8 mouse cellular contexts compared by ENCODE assay signal in the genomic region with DNA sequence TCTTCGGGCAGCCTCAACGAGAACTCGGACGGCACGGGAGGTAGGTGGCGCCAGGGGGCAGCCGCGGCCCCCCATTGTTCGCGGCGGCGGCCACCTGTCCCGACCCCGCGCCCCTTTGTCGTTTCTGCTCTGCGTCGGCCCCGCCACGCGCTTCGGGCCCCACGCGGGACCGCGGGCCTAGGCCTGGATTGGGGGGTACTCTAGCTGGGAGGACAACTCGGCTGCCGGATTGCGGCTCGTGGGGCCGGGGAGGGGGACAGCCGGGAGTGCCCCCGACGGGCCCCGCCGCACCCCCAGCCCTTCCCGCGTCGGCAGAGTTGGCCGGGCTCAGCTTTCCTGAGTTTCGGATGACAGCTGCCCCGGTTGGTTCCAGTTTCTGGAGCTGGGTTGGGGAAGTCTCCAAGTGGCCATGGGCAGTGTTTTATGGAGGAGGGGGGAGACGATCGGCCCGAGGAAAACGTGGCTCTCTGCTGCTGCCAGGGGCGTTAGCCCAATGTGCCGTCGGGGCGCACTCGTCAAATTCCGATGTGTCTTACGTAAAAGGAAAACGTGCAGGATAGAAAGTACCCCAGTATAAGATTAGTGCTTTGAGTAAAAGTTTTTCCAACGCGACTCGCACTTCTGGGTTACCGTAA. TPM values are rescaled to one million over a fixed set of nuclear protein-coding genes. Genes with fewer than 3 reads are reported as not detected.
DNase-seq lines count a peak whose midpoint lies in the region; ATAC-seq lines count a peak whose summit lies in the region.

No protein-coding gene starts in this region.

- ATAC-seq in midbrain, embryonic 11.5 days (ENCODE audit: low FRiP score) = peak; percentile 47

- H3K4me3 ChIP-seq in forebrain, embryonic 10.5 days = peak overlapping the region; percentile 84
- H3K4me3 ChIP-seq in limb, embryonic 10.5 days = peak overlapping the region; percentile 97
- peak overlapping the region; percentile 93 for H3K4me3 ChIP-seq in midbrain, embryonic 11.5 days (ENCODE audit: low read depth, low read length)

- 1% methylated on average over 58 of the region's 58 CpGs for WGBS in forebrain, embryonic 10.5 days
- 1% methylated on average over 58 of the region's 58 CpGs for WGBS in limb, embryonic 10.5 days
- under 1% methylated on average over 53 of the region's 58 CpGs for WGBS in midbrain, embryonic 11.5 days

- peak overlapping the region; percentile 97 for H3K9ac ChIP-seq in midbrain, embryonic 11.5 days (ENCODE audit: low read length)

- H3K36me3 ChIP-seq in forebrain, embryonic 10.5 days (replicated peaks) = no peaks in the 10 kb centered on the region; the same call in none of the 2 replicates
- H3K36me3 ChIP-seq in limb, embryonic 10.5 days = 0 out of 2 replicates have a peak, but pooled peaks cover 3% of the 10 kb centered on the region
- no peaks in the 10 kb centered on the region for H3K36me3 ChIP-seq in midbrain, embryonic 11.5 days (ENCODE audit: control insufficient read depth, insufficient read depth, low read length)

- H3K9me3 ChIP-seq in forebrain, embryonic 10.5 days = no peaks in the 10 kb centered on the region
- no peaks in the 10 kb centered on the region for H3K9me3 ChIP-seq in limb, embryonic 10.5 days (replicated peaks)
- no peaks in the 10 kb centered on the region for H3K9me3 ChIP-seq in midbrain, embryonic 11.5 days (ENCODE audit: control insufficient read depth, low read length)

- H3K4me1 ChIP-seq in forebrain, embryonic 10.5 days = peaks cover 27% of the 10 kb centered on the region
- peaks cover 13% of the 10 kb centered on the region for H3K4me1 ChIP-seq in limb, embryonic 10.5 days
- H3K4me1 ChIP-seq in midbrain, embryonic 11.5 days (ENCODE audit: control insufficient read depth, insufficient read depth, low read length) = peaks cover 8% of the 10 kb centered on the region

- H3K27ac ChIP-seq in forebrain, embryonic 10.5 days = peak overlapping the region; percentile 99
- H3K27ac ChIP-seq in limb, embryonic 10.5 days = peak overlapping the region; percentile 99
- peak overlapping the region; percentile 91 for H3K27ac ChIP-seq in midbrain, embryonic 11.5 days (ENCODE audit: low read depth, low read length)

- peak overlapping the region; percentile 91 for H3K4me2 ChIP-seq in midbrain, embryonic 11.5 days

- peak; percentile 21 to 24 for DNase-seq in layer of hippocampus, postnatal 14 days (ENCODE audit: low spot score in 2 of 2)
- no peak for DNase-seq in layer of hippocampus, adult 11-12 months (ENCODE audit: low spot score)
- DNase-seq in Muller cell, postnatal 12 days (ENCODE audit: inconsistent ontology term) = peak; percentile 61
- DNase-seq in forebrain, embryonic 10.5 days (ENCODE audit: extremely low spot score, low spot score) = peak; percentile 59
- DNase-seq in heart, postnatal 25 days (ENCODE audit: low spot score) = peak; percentile 29
- DNase-seq in limb, embryonic 10.5 days (ENCODE audit: low spot score) = peak; percentile 73
- peak; percentile 96 for DNase-seq in midbrain, embryonic 11.5 days (ENCODE audit: low spot score, missing footprints)
- DNase-seq in urinary bladder, postnatal 36 days (ENCODE audit: low spot score in 2 of 2) = peak; percentile 24 to 35

- intact Hi-C loops in heart, postnatal 25 days (cut with DNase I) = loop anchor here (5.0 kb wide), 2 partner anchors 37 to 77 kb away; a partner anchor contains a TSS

- H3K27me3 ChIP-seq in forebrain, embryonic 10.5 days (ENCODE audit: poor library complexity, severe bottlenecking) = peaks cover 8% of the 10 kb centered on the region; the same call in 1 of the 2 replicates
- no peaks in the 10 kb centered on the region for H3K27me3 ChIP-seq in limb, embryonic 10.5 days (ENCODE audit: low read depth, poor library complexity, severe bottlenecking)
- no peaks in the 10 kb centered on the region for H3K27me3 ChIP-seq in midbrain, embryonic 11.5 days (ENCODE audit: control insufficient read depth, insufficient read depth, low read length)

RNA-seq across cellular contexts. Expression of a gene that starts 0.5 kb away (rescaled TPM):
- total RNA-seq in layer of hippocampus, postnatal 14 days (2021) = 10 to 100 TPM; 39.2 to 43.4 TPM
- 71.3 and 71.7 TPM in 2 replicates for polyA plus RNA-seq in forebrain, embryonic 10.5 days (2016; fragmentation: Nextera tagmentation; extraction: Ambion mirVana)
- 1 to 10 TPM; 6.3 to 8.9 TPM for total RNA-seq in heart, postnatal 25 days (2021)
- polyA plus RNA-seq in limb, embryonic 10.5 days (2016; fragmentation: Nextera tagmentation; extraction: Ambion mirVana) = 74.2 and 82.0 TPM in 2 replicates
- 67.7 and 71.6 TPM in 2 replicates for polyA plus RNA-seq in midbrain, embryonic 11.5 days (2014; fragmentation: Nextera tagmentation; extraction: Ambion mirVana)
